Mouse (Mus musculus) cerebellum, postnatal 4 days (tissue): ENCODE measurements at regions not wholly inside any gene's neighbourhood (a gene's known extent, or its start where the extent isn't known, plus 50 kb on each side); places are given as distances from the start of the nearest gene placed in this dataset.
"Not testable (repeated sequence)": the region's sequence is repeated elsewhere in the genome, so short reads cannot be mapped to it uniquely, and the experiment has no call there.

Experiments
- DNase-seq, 2 experiments: peaks; one replicate each; pipeline ENCODE4 v3.0.0; 2022; ENCODE audit warnings: low spot score in 2 of 2, mixed read lengths in 1 of 2

- no peak for DNase-seq
These were observed 75.3 kb downstream of the H60c start for GRCm38 (mm10) chr10:3192291-3192690.

DNA sequence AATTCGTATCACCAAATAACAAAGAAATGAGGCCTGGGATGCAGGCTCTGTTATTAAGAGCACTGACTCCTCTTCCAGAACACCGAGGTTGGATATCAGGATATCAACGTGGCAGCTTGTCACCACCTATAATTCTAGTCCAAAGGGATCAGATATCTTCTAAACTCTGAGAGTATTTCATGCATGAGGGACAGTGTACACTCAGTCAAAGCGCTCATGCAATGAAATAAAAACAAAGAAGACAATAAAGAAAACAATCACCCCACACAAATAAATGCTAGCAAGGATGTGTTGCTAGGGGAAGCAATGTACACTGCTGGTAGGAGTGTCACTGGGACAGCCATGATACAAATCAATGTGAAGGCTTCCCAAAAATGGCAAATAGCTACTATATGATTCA is 79.2 kb downstream of the H60c start:
- DNase-seq: no peak

DNA sequence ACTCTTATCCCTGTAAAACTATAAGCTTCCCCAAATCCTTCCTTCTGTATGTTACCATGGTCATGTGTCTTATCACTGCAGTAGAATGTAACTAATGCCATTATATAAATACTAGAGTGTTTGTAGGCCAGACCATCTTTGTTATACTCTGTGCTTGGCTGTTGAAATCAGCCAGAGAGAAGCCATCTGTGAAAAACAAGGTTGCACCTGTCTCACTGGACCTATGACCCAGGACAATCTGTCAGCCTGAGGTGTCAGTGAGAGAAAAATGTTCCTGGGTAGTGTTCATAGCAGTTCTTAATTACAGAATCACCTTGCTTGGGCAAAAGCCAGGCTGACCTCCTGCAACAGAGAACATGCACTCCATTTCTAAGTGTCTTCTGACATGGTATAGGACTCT is 87.5 kb downstream of the H60c start:
- DNase-seq: no peak

DNA sequence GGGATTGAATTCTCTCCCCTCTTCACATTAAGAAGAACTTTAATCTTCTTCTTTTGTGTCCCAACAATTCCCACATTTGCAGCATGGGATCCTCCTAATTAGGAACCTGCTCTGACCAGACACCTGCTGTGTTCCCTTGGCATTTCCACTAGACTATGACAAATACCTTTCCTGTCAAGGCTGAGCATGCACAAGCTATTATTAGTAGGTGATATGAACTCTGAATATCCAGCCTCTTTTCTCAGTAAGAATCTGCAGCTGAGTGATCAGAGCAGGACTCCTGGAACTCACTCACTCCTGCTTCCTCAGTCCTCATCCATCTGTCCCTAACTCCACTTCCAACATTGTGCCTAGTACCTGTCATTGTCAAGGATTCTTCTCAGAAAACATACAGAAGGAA is 94.0 kb downstream of the H60c start:
- no peak for DNase-seq

DNA sequence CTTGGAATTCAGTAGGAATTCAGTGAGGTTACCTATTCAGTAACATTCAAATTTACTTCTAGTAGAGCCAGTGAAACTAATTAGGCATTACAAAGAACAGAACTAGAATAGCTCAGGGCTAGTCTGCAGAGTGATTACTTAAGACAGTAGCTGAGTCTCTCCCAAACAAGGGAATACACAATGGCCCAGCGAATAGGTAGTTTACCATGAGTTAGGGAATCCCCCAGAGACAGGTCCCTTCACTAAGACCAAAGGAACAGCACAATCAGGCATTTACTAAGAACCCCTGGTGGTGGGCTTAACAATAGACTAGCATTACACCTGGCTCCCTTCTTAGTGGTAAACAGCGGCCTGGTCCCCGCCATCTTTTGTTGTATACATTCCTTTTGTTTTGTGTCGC is 94.6 kb downstream of the H60c start:
- not testable (repeated sequence) for DNase-seq

GRCm38 (mm10) chr10:3172257-3172656 is 95.3 kb downstream of the H60c start:
- DNase-seq: no peak

DNA sequence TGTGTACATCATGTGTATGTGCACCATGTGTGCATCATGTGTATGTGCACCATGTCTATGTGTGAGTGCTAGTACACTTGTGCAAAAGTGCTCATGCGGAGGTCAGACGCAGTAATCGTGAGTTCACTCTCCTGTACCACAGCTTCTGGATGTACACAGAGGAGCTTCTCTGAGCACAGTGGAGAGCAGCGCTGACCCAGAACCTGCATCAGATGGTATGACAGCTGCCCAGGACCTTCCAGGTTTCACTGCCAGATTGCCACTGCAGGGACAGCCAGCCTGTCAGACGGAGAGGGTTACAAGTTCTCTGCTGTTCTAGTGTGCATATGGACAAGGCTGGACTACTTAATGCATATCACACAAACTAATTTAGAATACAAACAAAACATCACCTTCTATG is 96.2 kb downstream of the H60c start:
- DNase-seq: no peak

- no peak for DNase-seq
These were observed 112.0 kb downstream of the H60c start for GRCm38 (mm10) chr10:3155542-3155941.

- no peak for DNase-seq
These were observed 119.4 kb downstream of the H60c start for GRCm38 (mm10) chr10:3148171-3148570.

GRCm38 (mm10) chr10:3139306-3139705 is 128.3 kb downstream of the H60c start:
- peak in 1 of 2 experiments; percentile 6 for DNase-seq

GRCm38 (mm10) chr10:3127491-3127890 is 140.1 kb downstream of the H60c start:
- DNase-seq: no peak

- DNase-seq: no peak
These were observed 150.0 kb downstream of the H60c start for GRCm38 (mm10) chr10:3117451-3118070.

- not testable (repeated sequence) for DNase-seq
These were observed 153.2 kb downstream of the H60c start for GRCm38 (mm10) chr10:3114421-3114820.

DNA sequence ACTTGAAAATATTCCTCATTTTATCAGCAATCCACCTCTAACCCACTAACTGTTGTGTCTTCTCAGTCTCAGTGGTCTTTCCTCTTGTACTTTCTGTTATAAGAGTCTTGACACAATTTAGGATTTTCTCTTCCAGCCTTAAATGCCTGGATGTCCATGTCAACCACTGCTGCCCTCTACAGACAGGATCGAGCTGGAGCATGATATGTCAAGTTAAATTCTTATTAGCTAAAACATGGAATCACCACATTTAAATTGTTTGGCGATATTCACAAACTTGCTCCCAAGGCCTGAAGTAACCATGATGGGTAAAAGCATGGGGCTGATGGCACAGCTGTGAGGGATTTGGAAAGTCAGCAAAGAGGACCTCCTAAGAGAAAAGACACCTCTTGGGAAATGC is 159.6 kb downstream of the H60c start:
- not testable (repeated sequence) for DNase-seq
